Mouse (Mus musculus) myocyte (in vitro differentiated cells): ENCODE results near the gene Hist1h2bp.
A peak's percentile ranks its signal among the peaks of the same experiment; 100 is the strongest.

Experiments used
- CEBPB ChIP-seq: IDR thresholded peaks from 2 replicates; pipeline ENCODE4 v1.6.1; 2011; ENCODE audit warnings: mild to moderate bottlenecking, moderate library complexity; ENCODE audit not compliant: poor library complexity, insufficient read depth, severe bottlenecking
- MYOG ChIP-seq, 3 experiments: IDR thresholded peaks; one replicate each; pipeline ENCODE4 v1.6.1; 2011; ENCODE audit warnings: control low read depth in 2 of 3, low read depth in 2 of 3, mild to moderate bottlenecking in 2 of 3; ENCODE audit not compliant: insufficient read length in 2 of 3, control insufficient read depth in 1 of 3, insufficient read depth in 1 of 3
- POLR2A ChIP-seq: IDR thresholded peaks from one replicate; pipeline ENCODE4 v1.6.1; 2011; ENCODE audit warnings: low read depth, mild to moderate bottlenecking, control low read depth, moderate library complexity; ENCODE audit not compliant: insufficient read length
- TCF12 ChIP-seq: IDR thresholded peaks from one replicate; pipeline ENCODE4 v1.6.1; 2011; ENCODE audit warnings: mild to moderate bottlenecking, control low read depth; ENCODE audit not compliant: poor library complexity, insufficient read depth, severe bottlenecking
- USF1 ChIP-seq: IDR thresholded peaks from one replicate; pipeline ENCODE4 v1.6.1; 2011; ENCODE audit warnings: low read depth, mild to moderate bottlenecking, control low read depth, moderate library complexity

- TF ChIP-seq TCF12 (no peak), POLR2A (peak; percentile 93), USF1 (no peak), MYOG (IDR thresholded peaks at IDR 0.05; ENCODE audit: control insufficient read depth in 1 of 3, insufficient read depth in 1 of 3, insufficient read length in 2 of 3, low read depth in 2 of 3) (no peak), CEBPB (no peak)
Observed at GRCm38 (mm10) chr13:21778814-21779766, 8.2 kb upstream of the Hist1h2bp start.
